Mouse (Mus musculus): ENCODE results near the gene Dapk2.

Dapk2 gene

DNA sequence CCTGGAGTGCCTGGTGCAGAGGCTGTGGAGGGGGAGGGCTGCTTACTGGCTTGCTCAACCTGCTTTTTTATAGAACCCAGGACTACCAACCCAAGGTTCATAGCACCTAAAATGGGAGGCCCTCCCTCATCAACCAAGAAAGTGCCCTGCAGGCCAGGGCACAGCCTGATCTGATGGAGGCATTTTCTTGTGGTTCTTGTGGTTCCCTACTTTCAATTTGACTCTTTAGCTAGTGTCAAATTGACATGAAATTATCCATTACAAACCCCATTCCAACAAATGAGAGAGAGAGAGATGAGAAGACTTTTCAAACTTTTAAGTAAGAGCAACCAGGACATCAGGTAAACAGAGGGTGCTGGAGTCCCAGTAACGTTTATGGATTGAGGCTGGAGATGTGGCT is 15.8 kb upstream of the Dapk2 start:
- no peak for DNase-seq (ENCODE audit: low spot score)

DNA sequence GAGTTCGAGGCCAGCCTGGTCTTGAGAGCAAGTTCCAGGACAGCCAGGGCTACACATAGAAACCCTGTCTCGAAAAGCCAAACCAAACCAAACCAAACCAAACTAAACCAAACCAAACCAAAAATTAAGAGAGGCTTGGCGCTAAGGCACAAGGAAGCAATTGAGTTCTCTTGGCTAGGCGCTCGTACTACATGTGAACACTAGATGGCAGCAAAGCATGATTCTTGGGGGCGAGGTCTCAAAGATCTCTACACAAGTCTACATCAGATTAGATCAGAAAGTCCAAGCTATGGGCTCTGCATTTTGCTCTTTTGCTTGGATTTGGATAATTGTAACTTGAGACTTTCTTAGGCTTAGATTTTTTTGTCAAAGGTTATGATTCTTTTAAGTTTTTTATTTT is 13.8 kb upstream of the Dapk2 start:
- DNase-seq (ENCODE audit: low spot score), result peak; percentile 76

DNA sequence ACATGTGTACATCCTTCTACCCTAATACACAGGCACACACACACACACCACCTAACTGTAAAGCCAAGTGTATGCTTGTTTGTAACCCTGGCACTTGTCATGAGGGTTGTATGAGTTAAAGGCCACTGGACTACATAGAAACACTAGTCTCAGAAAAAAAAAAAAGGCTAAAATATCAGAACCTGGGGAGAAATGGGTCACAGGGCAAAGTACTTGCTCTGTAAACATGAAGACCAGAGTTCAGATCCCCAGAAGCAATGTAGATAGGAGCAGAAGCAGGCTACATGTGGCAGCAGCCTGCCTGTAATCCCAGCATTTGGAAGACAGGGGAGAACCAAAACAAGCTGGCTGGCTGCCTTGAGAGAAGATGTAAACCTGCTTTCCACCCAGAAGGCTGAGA is 11.9 kb upstream of the Dapk2 start:
- no peak for DNase-seq (ENCODE audit: low spot score)

DNA sequence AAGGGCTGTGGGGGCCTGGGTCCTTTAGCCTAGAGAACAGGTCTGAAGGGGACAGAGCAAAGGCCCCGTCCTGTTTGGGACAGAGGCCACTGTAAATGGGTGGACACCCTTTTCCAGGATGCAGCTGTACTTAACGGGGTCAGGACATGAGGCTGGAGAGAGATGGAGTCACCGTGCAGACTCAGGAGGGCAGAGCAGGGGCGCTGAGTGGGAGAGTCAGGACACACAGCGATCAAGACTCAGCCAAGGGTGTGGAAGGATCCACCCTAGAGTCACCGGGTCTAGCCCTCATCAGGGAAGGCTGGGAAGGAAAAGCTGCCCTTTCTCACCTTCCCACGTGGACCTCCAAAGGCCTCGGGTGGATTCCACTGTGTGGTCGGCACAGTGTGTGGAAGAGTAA is 6.0 kb upstream of the Dapk2 start:
- no peak for DNase-seq (ENCODE audit: low spot score)

DNA sequence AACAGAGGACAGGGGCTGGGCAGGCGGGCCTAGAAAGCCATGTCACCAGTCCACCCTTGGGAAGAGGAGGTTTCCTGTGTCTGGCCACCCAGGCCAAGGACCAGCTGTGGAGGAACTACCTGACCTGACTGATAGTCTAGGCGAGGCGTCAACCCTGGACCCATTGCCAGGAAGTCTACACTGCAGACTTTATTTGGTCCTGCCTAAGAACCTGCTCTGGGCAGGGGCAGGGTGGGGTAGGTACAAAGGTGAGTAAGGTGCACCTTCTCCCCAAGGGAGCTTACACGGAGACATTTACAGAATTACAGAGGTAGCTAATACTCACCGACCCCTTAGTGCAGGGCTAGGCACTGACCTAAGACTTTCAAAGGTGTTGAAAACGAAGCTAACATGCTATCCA is 4.4 kb upstream of the Dapk2 start:
- no peak for DNase-seq (ENCODE audit: low spot score)

DNA sequence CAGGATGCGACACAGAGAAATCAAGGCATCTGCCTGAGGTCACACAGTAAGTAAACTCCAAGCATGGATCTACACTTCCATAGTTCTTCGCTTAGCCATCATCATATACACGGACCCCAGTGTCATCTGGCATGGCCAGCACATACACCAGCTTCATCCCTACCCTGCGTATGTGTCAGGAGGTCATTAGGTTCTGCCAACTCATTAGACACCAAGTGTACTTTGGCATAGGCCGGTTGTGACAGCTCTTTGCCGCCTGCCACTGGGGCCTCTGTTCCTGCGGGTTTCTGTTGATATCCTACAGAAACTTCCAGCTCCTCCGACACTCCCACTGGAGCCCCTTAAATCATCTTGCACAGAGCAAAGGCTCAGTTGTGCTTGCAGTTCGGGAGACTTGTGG is 4.0 kb upstream of the Dapk2 start:
- no peak for DNase-seq (ENCODE audit: low spot score)

DNA sequence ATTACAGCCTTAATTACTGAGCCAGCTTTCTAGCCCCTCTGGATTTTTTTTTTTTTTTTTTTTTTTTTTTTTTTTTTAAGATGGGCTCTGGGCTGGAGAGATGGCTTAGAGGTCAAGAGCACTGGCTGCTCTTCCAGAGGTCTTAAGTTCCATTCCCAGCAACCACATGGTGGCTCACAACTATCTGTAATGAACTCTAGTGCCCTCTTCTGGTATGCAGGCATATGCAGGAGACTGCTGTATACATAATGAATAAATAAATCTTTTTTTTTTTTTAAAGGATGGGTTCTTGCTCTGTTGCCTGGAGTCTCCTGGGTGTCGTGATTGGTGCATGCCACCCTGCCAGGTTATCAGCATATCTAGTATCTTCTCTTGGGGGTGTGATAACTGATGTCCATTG is 2.5 kb upstream of the Dapk2 start:
- no peak for DNase-seq (ENCODE audit: low spot score)

DNA sequence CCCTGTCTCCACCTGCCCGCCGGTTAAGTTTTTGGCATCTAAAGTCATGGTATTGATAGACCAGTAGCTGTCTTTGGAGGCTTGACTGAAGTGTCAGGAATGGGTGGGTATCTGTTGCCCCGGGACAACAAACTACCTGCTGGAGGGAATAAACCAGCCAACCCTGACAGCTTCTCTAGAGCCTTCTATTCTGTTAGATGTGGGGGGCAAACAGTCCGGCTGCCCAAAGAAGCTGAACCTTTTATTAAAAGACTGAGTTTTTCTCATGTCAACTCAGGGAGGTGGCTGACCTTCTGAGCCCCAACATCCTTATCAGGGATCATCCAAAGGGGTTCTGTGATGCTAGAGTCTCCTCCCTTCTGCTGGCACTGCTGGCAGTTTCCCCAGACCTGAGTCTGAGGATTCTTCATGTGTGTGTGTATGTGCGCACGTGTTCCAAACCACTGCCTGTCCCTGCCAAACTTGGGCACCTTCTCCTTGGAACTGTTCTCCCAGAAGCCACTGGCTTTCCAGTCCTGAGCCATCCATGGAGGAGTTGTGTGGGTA is 935 bp downstream of the Dapk2 start:
- DNase-seq (ENCODE audit: low spot score), result no peak

DNA sequence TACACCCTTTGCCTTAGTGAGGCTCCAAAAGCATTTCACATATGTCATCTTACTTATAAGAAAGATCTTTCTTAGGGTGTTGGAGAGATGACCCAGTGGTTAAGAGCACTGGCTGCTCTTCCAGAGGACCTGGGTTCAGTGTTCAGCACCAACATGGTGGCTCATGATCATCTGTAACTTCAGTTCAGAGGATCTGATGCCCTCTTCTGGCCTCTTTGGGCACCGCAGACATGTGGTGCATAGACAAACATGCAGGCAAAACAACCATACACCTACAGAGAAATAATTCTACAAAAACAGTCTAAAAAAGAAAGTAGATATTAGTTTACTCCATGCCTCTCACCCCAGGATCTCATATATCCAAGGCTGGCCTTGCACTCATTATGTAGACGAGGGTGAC is 2.1 kb downstream of the Dapk2 start:
- no peak for DNase-seq (ENCODE audit: low spot score)

DNA sequence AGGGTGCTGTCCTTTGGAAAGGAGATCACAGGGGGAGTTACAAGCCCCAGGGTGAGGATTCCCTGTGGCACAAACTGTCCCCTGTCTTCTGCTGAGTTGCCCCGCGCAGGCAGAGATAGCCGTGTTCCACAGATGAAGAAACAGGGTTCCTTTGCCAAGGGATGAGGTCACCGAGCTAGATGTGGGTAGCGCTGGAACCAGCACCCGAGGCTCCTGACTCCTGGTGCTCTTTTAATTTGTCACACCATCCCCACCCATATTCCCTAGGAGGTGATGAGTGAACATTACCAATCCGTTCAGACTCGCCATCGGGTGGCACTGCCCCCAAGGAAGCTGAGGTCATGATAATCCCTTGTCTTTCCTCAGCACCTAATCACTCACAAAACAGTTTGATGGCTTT is 5.0 kb downstream of the Dapk2 start:
- DNase-seq (ENCODE audit: low spot score), result no peak

DNA sequence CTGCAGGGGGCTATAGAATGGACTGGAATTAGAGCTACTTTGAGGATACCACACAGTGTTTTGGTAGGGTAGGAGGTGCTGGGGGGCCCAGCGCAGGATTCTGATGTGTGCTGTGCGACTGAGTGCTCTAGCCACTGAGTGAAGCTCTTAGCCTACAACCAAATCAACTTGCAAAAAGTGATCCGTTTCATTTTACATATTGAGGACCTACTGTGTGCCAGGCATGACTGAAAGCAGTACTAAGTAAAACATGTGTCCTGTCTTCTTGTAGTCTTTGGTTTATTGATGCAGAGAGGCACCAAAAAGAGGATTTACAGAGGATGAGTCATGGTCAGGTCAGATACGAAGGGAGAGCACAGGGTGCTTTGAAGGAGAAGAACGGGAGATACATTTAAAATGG is 9.2 kb downstream of the Dapk2 start:
- DNase-seq (ENCODE audit: low spot score), result no peak

DNA sequence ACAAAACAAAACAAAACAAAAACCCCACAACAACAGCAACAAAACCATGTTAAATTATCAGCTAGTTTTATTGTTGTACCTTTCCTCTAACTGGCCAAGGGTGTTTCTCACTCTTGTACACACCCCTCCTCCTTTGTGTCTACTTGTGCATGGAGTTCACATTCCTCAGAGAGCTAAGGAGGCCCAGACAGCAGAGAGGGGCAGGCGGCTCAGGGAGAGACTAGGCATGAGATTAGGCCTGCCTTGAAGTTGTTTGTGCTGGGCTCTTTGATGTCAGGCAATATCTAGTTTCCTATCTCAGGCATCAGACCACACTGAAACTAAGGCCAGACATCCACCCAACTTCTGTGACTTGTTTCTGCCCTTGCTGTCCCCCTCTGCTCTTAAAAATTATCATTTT is 10.2 kb downstream of the Dapk2 start:
- DNase-seq (ENCODE audit: low spot score), result no peak

DNA sequence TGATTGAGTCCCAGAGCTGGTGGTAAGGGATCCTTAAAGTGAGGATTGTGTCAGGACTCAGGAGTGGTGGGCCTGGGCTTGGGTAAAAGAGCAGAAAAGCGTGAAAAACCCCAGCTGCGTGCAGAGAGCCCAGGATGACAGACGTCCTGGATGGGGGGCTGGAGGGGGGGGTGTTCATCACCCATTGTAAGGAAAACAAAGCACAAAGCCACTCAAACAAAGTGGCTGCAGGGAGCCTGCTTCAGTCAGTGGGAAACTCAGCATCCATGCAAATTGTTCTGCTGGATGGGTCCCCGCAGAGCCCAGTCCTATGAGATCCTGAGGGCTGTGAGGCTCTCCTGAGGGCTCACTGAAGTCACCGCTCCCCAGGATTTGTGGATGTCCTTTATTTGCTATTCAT is 12.5 kb downstream of the Dapk2 start:
- DNase-seq (ENCODE audit: low spot score), result peak; percentile 12

DNA sequence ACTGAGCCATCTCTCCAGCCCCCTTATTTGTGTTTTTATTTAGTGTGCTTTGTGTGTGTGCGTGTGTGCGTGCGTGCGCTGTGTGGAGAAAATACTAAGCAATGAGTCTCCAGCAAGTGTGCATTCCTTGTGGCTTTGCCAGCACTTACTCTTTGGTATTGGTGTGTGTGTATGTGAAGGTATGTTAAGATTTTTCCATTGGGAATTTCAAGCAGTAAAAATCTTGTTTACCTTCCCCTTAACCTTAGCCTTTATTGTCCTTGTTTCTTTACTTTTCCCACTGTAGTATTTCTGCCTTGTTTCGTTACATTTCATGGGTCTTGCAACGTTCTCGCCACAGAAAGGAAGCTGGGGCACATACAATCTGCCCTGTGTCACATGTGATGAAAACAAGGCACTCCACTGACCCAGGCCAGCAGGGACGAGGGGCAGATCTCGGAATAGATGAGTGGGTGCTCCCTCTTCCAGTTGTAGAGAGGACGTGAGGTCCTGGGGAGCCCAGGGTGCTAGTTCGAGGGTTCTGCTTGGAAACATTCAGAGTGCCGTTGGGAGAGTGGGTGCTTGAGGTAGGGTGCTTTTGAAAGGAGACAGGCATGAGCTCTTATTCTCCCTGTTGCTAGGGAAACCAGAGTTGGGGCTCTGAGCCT is 13.4 kb downstream of the Dapk2 start:
- no peak for DNase-seq (ENCODE audit: low spot score)

DNA sequence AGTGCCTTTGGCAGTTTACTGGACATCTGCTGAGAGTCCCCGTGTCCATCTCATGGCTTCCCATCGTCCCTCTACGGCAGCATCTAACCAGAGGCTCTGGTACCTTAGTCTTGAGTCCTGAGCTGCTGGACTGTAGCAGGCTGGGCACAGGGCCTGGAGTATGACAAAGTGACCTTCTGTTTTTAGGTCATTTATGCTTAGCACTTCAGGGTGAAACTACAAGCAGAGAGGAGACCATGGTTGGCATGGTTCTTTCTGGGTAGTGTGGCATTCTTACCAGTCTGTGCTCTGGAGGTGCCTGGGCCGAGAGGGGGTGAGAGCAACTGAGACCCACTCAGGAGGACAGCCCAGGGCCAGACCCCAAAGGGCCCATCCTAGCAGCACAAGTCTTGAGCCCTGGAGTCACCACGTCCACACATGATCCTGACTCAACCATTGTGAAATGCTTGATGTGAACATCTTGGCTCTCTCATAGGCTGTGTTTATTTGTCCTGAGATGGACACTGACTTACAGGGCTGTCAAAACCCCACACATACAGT is 15.4 kb downstream of the Dapk2 start:
- no peak for DNase-seq (ENCODE audit: low spot score)

DNA sequence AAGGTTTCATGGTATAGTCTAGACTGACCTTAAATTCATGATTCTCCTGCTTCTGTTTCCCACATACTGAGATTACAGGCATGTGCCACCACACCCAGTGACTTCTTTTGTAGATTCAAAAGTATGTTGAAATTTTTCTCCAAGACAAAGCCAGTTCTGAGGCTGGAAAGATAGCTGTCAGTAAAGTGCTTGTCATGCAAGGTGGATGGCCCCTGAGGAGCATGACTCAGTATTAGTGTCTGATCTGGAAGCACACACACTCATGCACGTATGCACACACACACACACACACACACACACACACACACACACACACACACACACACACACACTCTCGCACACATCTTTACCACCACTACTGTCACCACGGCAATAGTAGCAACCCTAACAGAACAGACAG is 17.0 kb downstream of the Dapk2 start:
- DNase-seq (ENCODE audit: low spot score), result no peak

DNA sequence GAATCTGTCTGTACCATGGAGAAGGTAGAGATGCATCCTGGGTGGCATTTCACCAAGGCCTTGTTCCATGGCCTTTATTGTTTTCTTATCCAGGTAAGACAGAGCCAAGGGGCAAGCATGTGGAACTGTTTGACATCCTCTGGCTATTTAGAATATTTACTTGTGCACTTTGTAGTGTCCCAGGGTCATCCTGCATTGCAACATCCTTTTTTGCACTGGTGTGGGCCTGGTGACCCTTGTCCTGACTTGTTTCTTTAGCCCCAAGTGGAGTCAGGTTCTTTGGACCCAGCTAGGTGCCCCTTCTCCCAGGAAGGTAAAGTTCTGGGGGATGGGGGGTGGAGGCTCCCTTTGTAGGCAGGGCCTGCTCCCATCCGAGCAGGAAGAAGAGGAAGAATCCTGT is 20.0 kb downstream of the Dapk2 start:
- no peak for DNase-seq (ENCODE audit: low spot score)

DNA sequence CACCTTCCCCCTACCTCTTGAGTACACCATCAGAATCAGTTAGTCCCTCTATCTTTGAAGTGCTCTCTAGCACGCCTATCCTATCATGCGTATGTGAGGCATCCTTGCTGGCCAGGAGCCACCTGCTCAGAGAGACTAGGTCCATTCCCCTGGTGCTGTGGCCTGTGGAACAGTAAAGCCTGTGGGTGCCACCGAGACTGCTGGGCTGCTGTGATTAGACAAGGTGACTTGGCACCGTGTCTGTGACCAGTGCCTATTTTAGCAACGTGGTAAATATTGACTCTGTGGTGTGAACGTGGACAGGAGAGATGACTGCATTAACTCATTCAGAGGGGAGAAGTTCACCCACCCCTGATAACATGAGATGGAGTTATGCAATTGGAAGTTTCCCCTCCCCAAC is 21.8 kb downstream of the Dapk2 start:
- no peak for DNase-seq (ENCODE audit: low spot score)

DNA sequence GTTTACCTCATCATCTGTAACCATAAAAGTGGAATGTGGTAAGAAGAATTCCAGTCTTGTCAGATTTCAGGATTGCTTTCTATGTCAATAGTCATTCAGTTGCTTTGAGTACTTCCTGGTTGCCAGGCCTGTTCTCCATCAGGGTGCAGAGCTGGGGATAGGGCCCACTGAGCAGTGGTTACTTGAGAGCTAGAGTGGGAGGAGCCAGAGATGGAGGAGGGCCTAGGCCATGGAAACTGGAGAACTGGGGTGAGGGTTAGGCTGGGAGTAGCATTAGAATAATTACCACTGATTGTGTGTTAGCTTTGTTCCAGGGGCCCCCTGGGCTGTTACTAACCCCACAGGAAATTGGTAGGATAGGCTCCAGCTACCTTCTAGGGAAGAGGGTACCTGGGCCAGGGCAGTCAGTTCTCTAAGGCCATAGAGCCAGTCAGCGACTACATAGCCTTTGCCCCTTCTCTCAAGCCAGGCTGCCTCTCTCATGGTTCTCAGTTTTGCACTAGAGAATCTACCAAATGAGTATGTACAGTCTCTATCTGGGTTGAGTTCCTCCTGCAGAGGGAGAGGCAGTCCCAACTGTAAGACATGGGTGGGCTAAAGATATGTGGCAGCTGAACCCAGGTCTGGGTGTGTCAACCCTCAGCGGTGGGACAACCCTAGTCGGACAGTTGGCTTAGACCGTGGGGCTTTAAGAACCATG is 23.3 kb downstream of the Dapk2 start:
- no peak for DNase-seq (ENCODE audit: low spot score)

DNA sequence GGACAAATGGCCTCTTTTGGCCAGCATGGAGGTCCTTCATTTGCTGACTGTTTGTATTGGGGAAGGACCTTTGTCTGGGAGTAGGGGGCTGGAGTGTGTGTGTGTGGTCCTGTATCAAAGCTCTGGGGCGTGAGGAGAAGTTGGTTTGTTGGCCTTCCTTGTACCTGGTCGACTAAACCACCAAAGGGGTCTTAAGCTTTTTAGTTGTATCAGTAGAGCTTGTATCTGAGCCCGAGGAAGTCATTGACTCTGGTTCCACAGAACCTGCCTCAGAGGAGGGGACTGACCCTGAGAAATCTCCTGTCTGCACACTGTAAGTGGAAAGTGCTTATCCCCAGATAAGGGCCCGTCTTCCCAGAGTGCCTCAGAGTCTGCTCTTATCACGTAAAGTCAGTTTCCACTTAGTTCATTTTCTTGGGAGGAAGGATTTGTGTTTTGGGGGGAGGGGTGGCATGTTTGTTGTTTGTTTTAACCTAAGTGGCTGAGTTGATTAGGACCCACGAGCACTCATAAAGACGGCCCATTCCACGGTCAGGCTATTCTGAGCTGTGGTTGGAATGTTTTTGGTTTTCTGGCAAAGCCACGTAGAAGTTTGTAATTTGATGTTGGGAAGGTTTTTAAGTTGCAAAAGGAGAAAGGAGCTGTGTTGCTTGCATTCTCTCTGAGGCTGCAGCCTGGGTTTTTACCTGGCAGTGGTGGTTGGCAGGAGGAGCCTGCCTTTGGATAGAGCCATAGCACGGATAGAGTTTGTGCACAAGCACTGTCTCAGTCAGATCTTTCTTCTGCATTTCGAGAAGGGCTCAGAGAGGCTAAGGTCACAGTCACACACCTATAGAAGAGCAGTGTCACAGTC is 24.0 kb downstream of the Dapk2 start:
- no peak for DNase-seq (ENCODE audit: low spot score)

DNA sequence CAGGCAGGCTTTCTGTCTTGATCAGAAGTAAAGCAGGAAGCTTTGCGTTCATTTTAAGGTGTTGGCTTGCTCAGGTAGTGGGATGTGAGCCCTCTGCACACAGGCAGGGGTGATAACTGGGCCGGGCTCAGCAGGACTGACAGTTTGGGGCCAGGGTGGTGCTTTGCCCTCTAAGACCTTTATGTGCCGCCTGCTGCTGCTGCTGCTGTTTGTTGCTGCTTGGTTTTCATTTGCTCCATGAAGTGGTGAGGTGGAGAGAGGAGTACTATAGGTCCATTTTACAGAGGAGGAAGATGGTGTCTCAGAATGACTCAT is 24.6 kb downstream of the Dapk2 start:
- DNase-seq (ENCODE audit: low spot score), result no peak

DNA sequence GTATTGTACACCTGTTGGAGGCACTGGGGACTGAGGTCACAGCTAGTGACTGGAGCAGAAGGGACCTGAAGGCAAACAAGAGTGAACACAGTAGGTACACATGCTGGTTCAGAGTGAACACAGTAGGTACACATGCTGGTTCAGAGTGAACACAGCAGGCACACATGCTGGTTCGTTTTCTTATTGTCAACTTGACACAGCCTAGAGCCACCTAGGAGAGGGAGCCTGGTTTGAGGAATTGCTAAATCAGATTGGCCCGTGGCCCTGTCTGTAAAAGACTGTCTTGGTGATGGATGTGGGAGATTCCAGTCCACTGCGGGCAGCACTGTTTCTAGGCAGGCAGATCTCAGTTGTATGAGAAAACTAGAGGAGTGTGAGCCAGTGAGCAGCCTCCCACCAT is 25.0 kb downstream of the Dapk2 start:
- no peak for DNase-seq (ENCODE audit: low spot score)

DNA sequence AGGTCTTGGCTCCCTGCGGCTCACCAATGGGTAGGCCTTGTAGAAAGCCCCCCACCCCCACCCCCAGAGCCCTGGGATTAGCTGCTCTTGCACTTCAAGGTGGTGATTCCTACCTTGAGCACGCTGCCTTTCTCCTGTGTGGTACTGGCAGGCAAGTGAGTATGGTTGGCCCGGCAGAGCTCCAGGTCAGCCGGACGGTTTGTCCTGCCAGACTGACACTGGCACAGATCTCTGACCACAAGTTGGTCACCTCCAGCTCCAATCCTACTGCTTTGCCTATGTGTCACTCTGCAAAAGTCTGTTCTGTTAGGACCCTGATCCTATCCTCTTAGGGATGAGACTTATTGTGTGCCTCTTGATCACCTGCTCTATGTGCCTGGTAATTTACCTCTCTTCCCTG is 26.5 kb downstream of the Dapk2 start:
- DNase-seq (ENCODE audit: low spot score), result no peak

Measured in layer of hippocampus, adult 11-12 months (tissue).